Mouse (Mus musculus): ENCODE data around the gene Lig3. TPM values are rescaled to one million over a fixed set of nuclear protein-coding genes. Genes with fewer than 3 reads are reported as not detected.
A peak's percentile ranks its signal among the peaks of the same experiment; 100 is the strongest.
"Not testable (repeated sequence)": the region's sequence is repeated elsewhere in the genome, so short reads cannot be mapped to it uniquely, and the experiment has no call there.

The Lig3 gene
- polyA plus RNA-seq, 1 experiment from 2014 or later = 19.7 TPM

DNA sequence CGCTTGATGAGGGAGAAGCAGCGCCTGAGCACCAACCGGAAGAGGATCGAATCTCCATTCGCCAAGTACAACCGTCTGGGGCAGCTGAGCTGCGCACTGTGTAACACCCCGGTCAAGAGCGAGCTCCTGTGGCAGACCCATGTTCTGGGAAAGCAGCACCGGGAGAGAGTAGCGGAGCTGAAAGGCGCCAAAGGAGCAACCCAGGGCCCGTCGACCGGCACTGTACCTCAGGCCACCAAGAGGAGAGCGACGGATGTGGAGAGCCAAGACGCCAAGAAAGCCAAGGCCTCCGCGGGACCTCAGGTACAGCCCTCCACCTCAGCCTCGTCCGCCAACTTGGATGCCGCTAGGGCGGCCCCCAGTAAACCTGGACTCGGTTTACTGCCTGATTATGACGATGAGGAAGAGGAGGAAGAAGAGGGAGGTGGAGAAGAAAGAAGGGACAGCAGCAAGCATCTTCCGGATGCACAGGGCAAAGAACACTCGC lies 16.4 kb upstream of the Lig3 start:
- Histone ChIP-seq H3K9me3 (replicated peaks) (no peaks in the 10 kb centered on the region), H3K36me3 (peaks cover 6% of the 10 kb centered on the region), H3K27me3 (replicated peaks) (0 out of 2 replicates have a peak, but pooled peaks cover 3% of the 10 kb centered on the region), H3K9ac (replicated peaks) (peak overlapping the region; percentile 91), H3K4me2 (peak overlapping the region; percentile 94), H3K4me1 (peaks cover 25% of the 10 kb centered on the region), H3K27ac (replicated peaks) (peak overlapping the region; percentile 96), H3K4me3 (replicated peaks) (peak overlapping the region; percentile 96)
- peak; percentile 64 for ATAC-seq (ENCODE audit: low FRiP score)
- under 1% methylated on average over 28 of the region's 28 CpGs for WGBS

DNA sequence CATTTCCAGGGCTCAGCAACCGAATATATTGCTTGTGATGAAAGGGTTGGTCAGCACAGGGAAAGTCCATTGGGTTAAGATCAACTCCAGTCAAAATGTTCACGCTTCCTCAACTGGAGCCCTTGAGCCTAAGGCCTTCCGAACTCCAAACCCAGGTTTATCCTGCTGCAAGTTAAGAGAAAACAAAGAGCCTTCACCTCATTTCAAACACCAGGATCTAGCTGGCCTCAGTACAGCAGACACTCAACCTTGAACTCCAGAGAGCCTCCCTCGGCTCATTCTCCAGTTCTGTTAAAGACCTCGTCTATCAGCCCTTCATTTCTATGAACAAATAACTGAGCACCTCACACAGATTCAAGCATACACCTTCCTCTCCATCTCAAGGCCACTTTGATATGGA lies 774 bp upstream of the Lig3 start:
- Histone ChIP-seq H3K4me2 (peak overlapping the region; percentile 71), H3K36me3 (peaks cover 13% of the 10 kb centered on the region), H3K27me3 (replicated peaks) (no peaks in the 10 kb centered on the region), H3K27ac (replicated peaks) (no peak overlapping the region), H3K9ac (replicated peaks) (peak overlapping the region; percentile 96), H3K9me3 (replicated peaks) (no peaks in the 10 kb centered on the region), H3K4me3 (replicated peaks) (peak overlapping the region; percentile 95), H3K4me1 (peaks cover 21% of the 10 kb centered on the region)
- WGBS = 67% methylated on average over 5 of the region's 5 CpGs
- ATAC-seq (ENCODE audit: low FRiP score) = no peak

DNA sequence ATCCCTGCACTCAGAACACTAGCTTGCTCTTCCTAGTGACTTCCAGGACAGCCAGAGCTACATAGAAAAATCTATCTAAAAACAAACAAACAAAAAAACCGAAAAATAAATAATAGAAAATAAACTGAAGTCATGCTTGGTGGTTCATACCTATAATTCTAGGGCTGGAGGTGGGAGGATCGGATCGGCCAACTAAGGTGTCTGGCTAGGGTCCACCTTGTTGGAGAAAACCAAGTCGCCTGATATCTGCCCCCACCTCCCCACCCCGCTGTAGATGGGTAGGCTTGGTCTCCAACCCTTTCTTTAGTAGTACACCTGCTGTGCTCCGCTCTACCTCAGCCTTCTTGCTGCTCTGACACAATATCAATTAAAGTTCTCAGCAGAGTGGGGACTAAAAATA lies 1.3 kb downstream of the Lig3 start:
- no peak for ATAC-seq (ENCODE audit: low FRiP score)
- Histone ChIP-seq H3K4me1 (peaks cover 21% of the 10 kb centered on the region), H3K4me3 (replicated peaks) (peak overlapping the region; percentile 95), H3K9me3 (replicated peaks) (no peaks in the 10 kb centered on the region), H3K27me3 (replicated peaks) (no peaks in the 10 kb centered on the region), H3K27ac (replicated peaks) (peak overlapping the region; percentile 99; the same call in 1 of the 2 replicates), H3K36me3 (peaks cover 25% of the 10 kb centered on the region), H3K4me2 (peak overlapping the region; percentile 71), H3K9ac (replicated peaks) (peak overlapping the region; percentile 96)
- 46% methylated on average over 6 of the region's 6 CpGs for WGBS

DNA sequence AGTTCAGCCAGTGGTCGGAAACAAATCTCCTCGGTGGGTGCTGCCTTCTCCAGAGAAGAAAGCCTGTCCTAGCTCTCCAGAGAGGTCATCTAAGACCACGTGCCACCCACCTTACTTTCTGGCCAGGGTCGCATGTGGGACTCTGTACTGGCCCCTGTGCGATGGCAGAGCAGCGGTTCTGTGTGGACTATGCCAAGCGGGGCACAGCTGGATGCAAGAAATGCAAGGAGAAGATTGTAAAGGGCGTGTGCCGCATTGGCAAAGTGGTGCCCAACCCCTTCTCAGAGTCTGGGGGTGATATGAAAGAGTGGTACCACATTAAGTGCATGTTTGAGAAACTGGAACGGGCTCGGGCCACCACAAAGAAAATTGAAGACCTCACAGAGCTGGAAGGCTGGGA lies 2.5 kb downstream of the Lig3 start:
- Histone ChIP-seq H3K4me3 (replicated peaks) (no peak overlapping the region), H3K9ac (replicated peaks) (no peak overlapping the region), H3K9me3 (replicated peaks) (no peaks in the 10 kb centered on the region), H3K27ac (replicated peaks) (no peak overlapping the region), H3K4me1 (peaks cover 21% of the 10 kb centered on the region), H3K27me3 (replicated peaks) (no peaks in the 10 kb centered on the region), H3K4me2 (no peak overlapping the region), H3K36me3 (peaks cover 34% of the 10 kb centered on the region)
- ATAC-seq (ENCODE audit: low FRiP score) = no peak
- WGBS = 92% methylated on average over 11 of the region's 11 CpGs

DNA sequence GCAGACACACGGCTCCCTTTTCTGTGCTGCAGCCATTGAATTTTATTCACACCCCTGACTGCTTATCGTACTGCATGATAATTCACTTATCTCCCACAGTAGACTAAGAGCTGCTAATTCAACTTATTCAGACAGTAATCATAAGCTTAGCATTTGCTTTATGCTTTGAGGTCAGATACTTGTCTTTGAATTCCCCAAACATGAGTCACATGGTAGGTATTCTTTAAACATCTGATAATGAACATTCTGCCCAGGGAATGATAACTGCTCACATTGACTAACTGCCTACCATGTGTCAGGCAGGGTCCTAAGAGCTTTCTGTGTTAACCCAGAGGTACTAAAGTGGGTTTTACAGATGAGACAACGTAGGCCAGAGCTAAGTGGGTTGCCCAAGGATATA lies 25.7 kb downstream of the Lig3 start:
- ATAC-seq (ENCODE audit: low FRiP score) = no peak
- no peak overlapping the region for H3K4me3 ChIP-seq (replicated peaks)
- WGBS = 66% methylated on average over 3 of the region's 3 CpGs
- H3K36me3 ChIP-seq = peaks cover 20% of the 10 kb centered on the region
- H3K27ac ChIP-seq (replicated peaks) = no peak overlapping the region
- no peaks in the 10 kb centered on the region for H3K27me3 ChIP-seq (replicated peaks)
- H3K9ac ChIP-seq (replicated peaks) = no peak overlapping the region
- H3K4me2 ChIP-seq = no peak overlapping the region
- H3K4me1 ChIP-seq = no peaks in the 10 kb centered on the region
- H3K9me3 ChIP-seq (replicated peaks) = no peaks in the 10 kb centered on the region

DNA sequence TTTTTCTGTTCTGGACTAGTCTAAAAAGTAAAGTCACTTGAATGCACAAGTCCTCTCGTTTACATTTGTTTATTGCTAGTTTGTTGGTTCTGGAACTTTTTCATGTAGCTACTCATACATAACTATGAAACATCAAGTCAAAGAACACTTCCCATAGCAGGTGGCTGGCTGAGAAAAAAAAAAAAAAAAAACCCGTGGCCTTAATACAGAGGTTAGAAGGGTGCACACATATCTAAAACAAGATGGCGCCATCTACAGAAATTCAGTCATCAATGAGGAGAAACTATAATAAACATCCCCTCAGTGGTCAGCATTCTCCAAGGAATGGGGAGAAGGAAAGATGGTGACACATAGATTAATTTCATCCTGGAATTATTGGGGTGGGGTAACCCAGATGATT lies 26.5 kb downstream of the Lig3 start:
- H3K27me3 ChIP-seq (replicated peaks) = no peaks in the 10 kb centered on the region
- H3K27ac ChIP-seq (replicated peaks) = no peak overlapping the region
- no peak overlapping the region for H3K4me2 ChIP-seq
- no peak for ATAC-seq (ENCODE audit: low FRiP score)
- H3K9me3 ChIP-seq (replicated peaks) = no peaks in the 10 kb centered on the region
- 86% methylated on average over 3 of the region's 3 CpGs for WGBS
- H3K36me3 ChIP-seq = peaks cover 13% of the 10 kb centered on the region
- H3K9ac ChIP-seq (replicated peaks) = no peak overlapping the region
- H3K4me3 ChIP-seq (replicated peaks) = no peak overlapping the region
- no peaks in the 10 kb centered on the region for H3K4me1 ChIP-seq

DNA sequence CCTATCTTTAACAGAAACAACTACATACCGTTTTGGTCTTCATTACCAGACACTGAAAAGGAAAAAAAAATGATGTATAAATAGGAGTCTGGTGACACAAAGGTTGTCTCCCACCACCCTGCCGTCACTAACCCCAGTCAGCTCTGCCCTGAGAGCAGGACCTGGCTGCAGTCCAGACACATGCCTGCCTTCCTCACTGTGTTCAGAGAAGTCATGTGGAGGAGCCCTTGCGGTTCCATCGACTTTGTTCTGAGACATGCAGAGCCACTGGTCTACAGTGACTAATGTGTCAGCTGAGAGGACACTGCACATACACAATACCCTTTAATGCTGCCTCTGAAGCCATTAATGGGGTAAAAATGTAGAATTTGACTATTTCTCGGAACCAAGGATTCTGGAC lies 27.6 kb downstream of the Lig3 start:
- H3K27ac ChIP-seq (replicated peaks) = no peak overlapping the region
- no peaks in the 10 kb centered on the region for H3K9me3 ChIP-seq (replicated peaks)
- H3K4me2 ChIP-seq = no peak overlapping the region
- H3K4me1 ChIP-seq = no peaks in the 10 kb centered on the region
- no peaks in the 10 kb centered on the region for H3K27me3 ChIP-seq (replicated peaks)
- no peak overlapping the region for H3K9ac ChIP-seq (replicated peaks)
- H3K4me3 ChIP-seq (replicated peaks) = no peak overlapping the region
- no peak for ATAC-seq (ENCODE audit: low FRiP score)
- WGBS = 64% methylated on average over 5 of the region's 5 CpGs
- H3K36me3 ChIP-seq = peaks cover 2% of the 10 kb centered on the region

DNA sequence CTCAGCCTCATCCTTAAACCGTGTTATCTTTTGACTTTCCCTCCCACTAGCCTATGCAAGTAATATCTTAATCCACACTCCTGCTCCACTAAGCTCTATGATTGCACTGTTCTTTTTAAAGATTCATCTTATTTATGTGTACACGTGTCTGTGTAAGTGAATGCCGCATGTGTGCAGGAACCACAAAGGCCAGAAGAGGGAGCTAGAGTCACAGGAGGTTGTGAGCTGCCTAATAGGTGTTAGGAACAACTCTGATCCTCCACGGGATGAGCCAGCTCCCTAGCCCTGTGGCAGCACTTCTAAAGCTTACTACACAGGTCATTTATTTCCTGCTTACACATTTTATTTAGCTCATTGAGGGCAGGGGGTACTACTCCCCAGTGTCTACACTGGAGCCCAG lies 38.4 kb downstream of the Lig3 start:
- Histone ChIP-seq H3K27me3 (replicated peaks) (no peaks in the 10 kb centered on the region), H3K4me1 (no peaks in the 10 kb centered on the region), H3K27ac (replicated peaks) (no peak overlapping the region), H3K36me3 (no peaks in the 10 kb centered on the region), H3K9ac (replicated peaks) (no peak overlapping the region), H3K4me2 (no peak overlapping the region), H3K4me3 (replicated peaks) (no peak overlapping the region), H3K9me3 (replicated peaks) (no peaks in the 10 kb centered on the region)
- no peak for ATAC-seq (ENCODE audit: low FRiP score)
- WGBS = 57% methylated on average over 4 of the region's 4 CpGs

DNA sequence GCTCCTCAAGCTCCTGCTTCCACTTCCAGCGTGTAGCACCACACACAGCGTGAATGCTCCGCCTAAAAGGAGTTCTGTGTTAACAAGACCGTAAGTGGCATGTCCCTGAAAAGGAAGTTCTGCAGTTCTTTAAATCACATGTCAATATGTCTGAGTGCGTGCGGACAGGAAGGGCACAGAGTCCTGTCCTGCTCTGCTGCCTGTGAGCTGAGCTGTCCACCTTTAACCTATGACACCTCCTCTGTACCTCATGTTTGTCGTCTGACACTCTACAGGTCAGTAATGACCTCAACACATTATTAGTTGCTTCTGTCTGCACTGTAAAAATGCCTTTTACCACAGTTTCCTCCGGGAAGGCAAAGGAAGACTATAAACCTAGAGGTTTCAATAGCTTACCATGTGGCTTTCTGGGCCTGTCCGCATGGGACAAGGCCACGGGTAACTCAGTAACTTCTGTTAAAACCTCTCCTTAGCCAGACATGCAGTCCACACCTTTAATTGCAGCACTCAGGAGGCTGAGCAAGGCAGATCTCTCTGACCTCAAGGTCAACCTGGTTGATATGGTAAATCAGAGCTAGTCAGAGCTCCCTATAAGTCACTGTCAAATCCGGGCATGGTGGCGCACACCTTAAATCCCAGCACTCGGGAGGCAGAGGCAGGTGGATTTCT lies 40.0 kb downstream of the Lig3 start:
- Histone ChIP-seq H3K27me3 (replicated peaks) (no peaks in the 10 kb centered on the region), H3K4me2 (no peak overlapping the region), H3K4me3 (replicated peaks) (no peak overlapping the region), H3K9me3 (replicated peaks) (no peaks in the 10 kb centered on the region), H3K9ac (replicated peaks) (no peak overlapping the region), H3K27ac (replicated peaks) (no peak overlapping the region), H3K36me3 (no peaks in the 10 kb centered on the region), H3K4me1 (no peaks in the 10 kb centered on the region)
- 88% methylated on average over 13 of the region's 13 CpGs for WGBS
- no peak for ATAC-seq (ENCODE audit: low FRiP score)

DNA sequence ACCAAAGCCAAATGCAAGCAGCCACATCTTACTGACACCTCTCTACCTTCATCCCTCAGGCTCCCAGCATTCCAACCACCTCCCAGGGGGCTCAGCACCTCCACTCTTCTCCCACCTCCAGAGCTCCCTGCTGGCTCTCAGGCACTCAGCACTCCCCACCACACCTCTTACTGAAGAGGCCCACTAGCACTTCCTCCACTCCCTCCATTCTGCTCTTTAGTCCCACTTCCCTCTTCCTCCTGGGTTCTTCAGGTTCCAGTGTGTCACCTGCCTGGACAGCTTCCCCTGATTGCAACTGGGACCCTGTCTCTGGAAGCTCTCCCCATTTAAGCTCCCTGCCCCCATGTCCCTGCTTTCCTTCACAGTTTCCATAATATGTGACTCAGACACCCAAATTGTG lies 45.9 kb downstream of the Lig3 start:
- ATAC-seq (ENCODE audit: low FRiP score) = no peak
- Histone ChIP-seq H3K9me3 (replicated peaks) (no peaks in the 10 kb centered on the region), H3K4me2 (no peak overlapping the region)

DNA sequence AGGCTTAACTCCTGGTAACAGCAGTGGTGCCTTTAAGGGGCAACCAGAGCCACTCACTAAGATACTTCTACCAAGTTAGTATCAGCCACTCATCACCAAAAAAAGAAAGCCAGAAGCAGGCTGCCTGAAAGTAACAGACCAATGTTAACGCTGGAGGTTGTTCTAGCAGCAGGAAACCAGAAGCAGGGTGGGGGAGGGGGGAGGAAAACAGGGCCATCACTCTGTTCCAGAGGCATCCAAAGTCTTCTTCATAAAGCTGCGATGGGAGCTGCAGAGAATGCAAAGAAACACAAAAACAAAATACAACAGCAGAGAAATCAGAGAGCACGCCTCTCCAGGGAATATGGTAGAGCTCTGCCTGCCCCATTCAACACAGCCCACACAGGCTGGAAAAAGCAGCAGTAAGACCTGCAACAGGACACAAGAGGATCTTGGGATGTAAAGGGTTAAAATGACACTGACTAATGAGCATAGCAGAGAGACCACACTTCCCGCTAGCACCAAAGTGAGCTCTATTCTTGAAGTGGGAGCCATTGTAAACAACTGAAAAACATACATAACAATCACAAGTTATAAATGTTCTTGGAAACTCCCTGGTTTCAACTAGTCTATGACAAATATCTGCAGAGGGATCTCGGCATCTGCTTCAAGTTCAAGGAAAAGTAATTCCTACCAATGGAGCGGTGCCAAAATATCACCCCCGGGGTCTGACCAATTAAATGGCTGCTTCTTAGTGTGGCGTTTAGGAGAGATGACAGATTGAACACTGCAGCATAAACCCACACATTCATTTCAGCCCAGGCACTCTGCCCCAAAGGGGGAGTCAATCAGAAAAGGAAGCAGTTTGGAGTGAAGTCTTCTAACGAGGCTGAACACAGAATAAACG lies 50.3 kb downstream of the Lig3 start:
- Histone ChIP-seq H3K4me3 (replicated peaks) (no peak overlapping the region), H3K9ac (replicated peaks) (no peak overlapping the region), H3K4me1 (peaks cover 23% of the 10 kb centered on the region), H3K27me3 (replicated peaks) (no peaks in the 10 kb centered on the region), H3K27ac (replicated peaks) (0 out of 2 replicates have a peak overlapping the region, but pooled peaks have one; percentile 37), H3K4me2 (peak overlapping the region; percentile 36), H3K9me3 (replicated peaks) (no peaks in the 10 kb centered on the region), H3K36me3 (no peaks in the 10 kb centered on the region)
- peak; percentile 76 for ATAC-seq (ENCODE audit: low FRiP score)
- WGBS = 9% methylated on average over 10 of the region's 10 CpGs

More for the DNA sequence above, 45.9 kb downstream of the Lig3 start:
- Histone ChIP-seq H3K27ac (replicated peaks) (no peak overlapping the region), H3K4me3 (replicated peaks) (no peak overlapping the region), H3K9ac (replicated peaks) (no peak overlapping the region), H3K4me1 (peaks cover 12% of the 10 kb centered on the region), H3K27me3 (replicated peaks) (no peaks in the 10 kb centered on the region), H3K36me3 (no peaks in the 10 kb centered on the region)

DNA sequence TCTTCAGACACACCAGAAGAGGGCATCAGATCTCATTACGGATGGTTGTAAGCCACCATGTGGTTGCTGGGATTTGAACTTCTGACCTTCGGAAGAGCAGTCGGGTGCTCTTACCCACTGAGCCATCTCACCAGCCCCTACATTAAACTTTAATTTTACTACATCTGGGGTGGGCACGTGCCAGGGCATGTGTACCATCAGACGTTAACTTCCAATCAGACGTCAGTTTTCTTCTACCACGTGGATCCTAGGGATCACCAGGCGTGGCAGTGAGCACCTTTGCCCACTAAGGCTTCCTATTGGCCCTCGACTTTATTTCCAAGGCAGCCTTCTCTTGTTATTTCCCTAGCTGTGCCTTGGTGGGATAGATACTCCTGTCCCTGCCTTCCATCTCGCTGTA lies 51.5 kb downstream of the Lig3 start:
- H3K27me3 ChIP-seq (replicated peaks); H3K9me3 ChIP-seq (replicated peaks); H3K9ac ChIP-seq (replicated peaks); H3K36me3 ChIP-seq; H3K4me2 ChIP-seq; ATAC-seq (ENCODE audit: low FRiP score); H3K4me3 ChIP-seq (replicated peaks); H3K27ac ChIP-seq (replicated peaks): not testable (repeated sequence)
- WGBS = 82% methylated on average over 10 of the region's 10 CpGs
- peaks cover 30% of the 10 kb centered on the region for H3K4me1 ChIP-seq

Data from neural tube, embryonic 15.5 days (tissue).